Mouse (Mus musculus) G1E (cell line): ENCODE results near the gene Fitm2. TPM values are rescaled to one million over a fixed set of nuclear protein-coding genes. Genes with fewer than 3 reads are reported as not detected.
A peak's percentile ranks its signal among the peaks of the same experiment; 100 is the strongest.

Experiments
- ATAC-seq: 2 replicates; pipeline ENCODE4 v1.8.0; 2016; ENCODE audit warnings: mild to moderate bottlenecking; ENCODE audit not compliant: insufficient number of reproducible peaks, poor library complexity, low FRiP score, severe bottlenecking; ENCODE audit errors: extremely low read depth
- DNase-seq: peaks from one replicate; pipeline ENCODE4 v3.0.0; 2012; ENCODE audit warnings: low spot score
- H3K27me3 ChIP-seq: 2 replicates; pipeline ENCODE4 v1.6.1; 2012; ENCODE audit warnings: mild to moderate bottlenecking, low read length, inconsistent platforms; ENCODE audit not compliant: insufficient read depth
- H3K36me3 ChIP-seq: replicated peaks from 2 replicates; pipeline ENCODE3; 2012; ENCODE audit warnings: mild to moderate bottlenecking, inconsistent platforms
- H3K4me1 ChIP-seq: 2 replicates; pipeline ENCODE4 v1.6.1; 2012; ENCODE audit warnings: low read depth, low read length, inconsistent platforms, mixed read lengths; ENCODE audit not compliant: insufficient read depth
- H3K4me3 ChIP-seq: 2 replicates; pipeline ENCODE4 v1.5.1; 2012; ENCODE audit warnings: low read depth, mild to moderate bottlenecking, inconsistent platforms, low read length, moderate library complexity, mixed read lengths
- H3K9me3 ChIP-seq: replicated peaks from 2 replicates; pipeline ENCODE4 v1.6.1; 2012; ENCODE audit warnings: inconsistent platforms
- CTCF ChIP-seq: IDR thresholded peaks from 2 replicates; pipeline ENCODE4 v1.5.1; 2012; ENCODE audit warnings: low read depth, low read length, inconsistent platforms, mixed read lengths
- GATA1 ChIP-seq: IDR thresholded peaks from 2 replicates; pipeline ENCODE4 v1.6.1; 2012; ENCODE audit warnings: borderline replicate concordance, low read length, inconsistent platforms, mixed read lengths
- GATA2 ChIP-seq: IDR thresholded peaks from 2 replicates; pipeline ENCODE4 v1.6.1; 2012; ENCODE audit warnings: low read depth, low read length, inconsistent platforms, borderline replicate concordance
- POLR2AphosphoS5 ChIP-seq: IDR thresholded peaks from 2 replicates; pipeline ENCODE4 v1.6.1; 2012; ENCODE audit warnings: low read depth, low read length, inconsistent platforms; ENCODE audit not compliant: insufficient replicate concordance
- TAL1 ChIP-seq: conservative IDR thresholded peaks from 2 replicates; pipeline ENCODE4 v1.6.1; 2012; ENCODE audit warnings: low read depth, low read length, inconsistent platforms, mixed read lengths
- polyA plus RNA-seq: library from polyadenylated mRNA; stranded (reverse); fragments of >175 nt; gene quantifications from 2 replicates; pipeline ENCODE4 v1.2.3, GENCODE M21; 2012
- total RNA-seq, 2 experiments: library from RNA; stranded (forward) in 1 of 2; stranded (reverse) in 1 of 2; fragments of 200-1000 nt in 1 of 2; fragments of >200 nt in 1 of 2; fragmentation: Nextera tagmentation in 1 of 2; gene quantifications; 2 replicates each; pipeline ENCODE4 v1.2.3; 2014 to 2017

Gene Fitm2
- total and polyA plus RNA-seq, 3 experiments: 4.0 to 6.8 (median 4.8) TPM

DNA sequence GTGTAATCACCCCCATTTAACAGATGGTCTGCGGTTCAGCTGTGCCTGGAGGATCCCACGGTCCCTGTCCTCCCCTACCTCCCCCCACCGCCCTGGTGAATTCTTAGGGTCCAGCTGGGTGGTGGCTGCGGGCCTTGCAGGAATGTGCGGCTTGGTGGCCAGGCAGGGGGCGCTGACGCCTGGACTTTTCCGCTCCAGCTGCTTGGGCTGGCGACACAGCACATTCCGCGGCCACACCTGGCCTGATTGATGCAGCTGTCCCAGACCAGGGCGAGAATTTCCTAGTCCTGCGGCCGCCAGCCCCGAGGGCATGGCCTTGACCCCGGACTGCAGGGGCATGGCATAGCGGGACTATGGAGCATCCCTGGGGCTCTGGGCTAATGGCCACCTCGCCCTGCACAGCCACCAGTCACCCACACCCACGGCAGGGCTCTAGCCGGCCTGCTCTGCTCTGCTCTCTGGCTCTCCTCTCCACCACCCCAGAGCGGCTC is 9.2 kb upstream of the Fitm2 start:
- Histone ChIP-seq H3K4me3 (no peak overlapping the region), H3K4me1 (no peaks in the 10 kb centered on the region), H3K9me3 (no peaks in the 10 kb centered on the region), H3K36me3 (no peaks in the 10 kb centered on the region), H3K27me3 (peaks cover 22% of the 10 kb centered on the region)
- ATAC-seq (no peak), DNase-seq (no peak)
- no peak for TF ChIP-seq GATA2
- no peak for TF ChIP-seq POLR2AphosphoS5
- TF ChIP-seq TAL1: no peak
- TF ChIP-seq GATA1: no peak
- no peak for TF ChIP-seq CTCF

DNA sequence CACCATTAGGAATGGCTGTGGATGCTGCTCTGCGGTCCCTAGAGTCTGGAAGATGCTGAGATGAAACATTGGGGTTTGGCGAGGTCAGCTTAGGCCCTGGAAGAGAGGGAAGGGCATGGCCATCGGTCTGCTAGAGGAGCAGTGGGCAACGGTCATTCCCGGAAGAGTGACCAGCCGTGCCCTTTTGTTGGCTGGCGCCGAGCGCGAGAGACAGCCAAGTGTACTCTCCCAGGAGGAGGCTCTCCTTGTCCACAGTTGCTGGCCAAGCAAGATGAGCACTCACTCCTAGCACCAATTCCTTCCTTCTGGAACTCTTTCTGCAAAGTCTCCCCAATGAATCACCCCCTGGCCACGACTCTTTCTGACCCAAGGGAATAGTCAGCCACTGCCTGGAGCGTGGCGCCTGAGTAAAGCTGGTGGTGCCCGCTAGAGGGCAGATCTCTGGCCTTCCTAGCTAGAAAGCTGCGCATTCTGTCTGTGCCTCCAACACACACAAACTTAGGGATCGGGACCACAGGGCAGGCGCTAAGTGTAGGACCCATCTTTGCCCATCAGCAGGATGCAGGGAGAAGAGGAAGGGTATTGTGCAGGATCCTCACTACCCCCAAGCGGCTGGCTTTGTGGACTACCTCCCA is 7.9 kb upstream of the Fitm2 start:
- DNase-seq: no peak
- H3K4me3 ChIP-seq: no peak overlapping the region

DNA sequence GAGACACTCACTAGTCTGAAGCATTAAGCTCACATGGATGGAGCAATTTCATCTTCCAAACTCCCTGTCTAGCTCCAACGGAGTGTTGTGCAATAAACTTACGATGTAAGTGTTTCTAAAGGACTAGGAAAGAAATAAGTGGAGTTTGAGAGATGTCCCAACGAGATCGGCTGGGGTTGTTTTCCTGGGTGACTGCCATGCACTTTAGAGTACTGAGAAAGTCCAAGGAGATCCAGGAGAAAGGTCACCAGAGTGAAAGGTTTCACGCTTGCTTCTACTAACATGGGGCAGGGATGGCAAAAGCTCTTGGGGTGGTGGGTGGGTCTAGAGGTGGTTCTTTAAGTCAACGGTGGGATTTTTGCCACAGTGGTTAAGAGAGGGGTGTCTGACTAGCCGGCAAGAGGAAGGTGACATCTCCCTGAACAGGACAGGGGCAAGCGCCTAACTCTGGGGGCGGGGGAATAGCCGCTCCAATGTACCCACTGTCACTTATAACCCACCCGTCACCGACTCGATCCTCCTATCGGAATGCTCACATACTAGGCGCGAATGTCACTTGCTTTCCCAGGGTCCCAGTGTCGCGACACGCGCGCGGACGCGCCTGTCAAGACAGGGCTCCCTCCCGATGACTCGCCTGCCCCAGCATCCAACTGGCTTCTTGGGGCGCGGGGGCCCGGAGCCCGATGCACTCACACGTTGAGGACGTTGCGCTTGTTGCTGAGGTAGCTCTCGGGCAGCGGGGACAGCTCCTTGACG is 541 bp downstream of the Fitm2 start:
- H3K9me3 ChIP-seq: no peaks in the 10 kb centered on the region
- DNase-seq: peak; percentile 79
- peaks cover 8% of the 10 kb centered on the region for H3K4me1 ChIP-seq
- peaks cover 36% of the 10 kb centered on the region for H3K36me3 ChIP-seq
- TF ChIP-seq TAL1: no peak
- no peaks in the 10 kb centered on the region for H3K27me3 ChIP-seq
- peak overlapping the region; percentile 81 for H3K4me3 ChIP-seq
- ATAC-seq: peak; percentile 62

More for the DNA sequence above, 7.9 kb upstream of the Fitm2 start:
- TF ChIP-seq GATA1 (no peak), CTCF (no peak), GATA2 (no peak), TAL1 (no peak), POLR2AphosphoS5 (no peak)
- Histone ChIP-seq H3K36me3 (no peaks in the 10 kb centered on the region), H3K27me3 (peaks cover 17% of the 10 kb centered on the region), H3K4me1 (no peaks in the 10 kb centered on the region), H3K9me3 (no peaks in the 10 kb centered on the region)
- no peak for ATAC-seq

DNA sequence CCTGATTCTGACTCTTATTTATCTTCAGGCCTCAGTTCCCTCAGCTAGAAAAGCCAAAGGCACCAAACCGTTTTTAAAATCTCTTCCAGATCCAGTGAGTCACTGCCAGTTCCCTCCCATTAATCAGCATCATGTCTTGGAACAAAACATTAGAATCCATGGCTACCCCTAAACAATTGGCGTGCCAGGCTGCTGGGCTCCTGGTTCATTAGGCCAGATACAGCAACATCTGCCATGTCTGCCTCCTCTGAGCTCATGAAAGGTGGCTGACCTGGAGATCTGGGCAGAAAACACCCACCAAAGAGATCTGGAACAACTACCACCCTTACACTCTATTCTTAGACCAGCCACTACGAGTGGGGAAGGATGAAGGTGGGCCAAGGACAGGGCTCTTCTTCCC is 1.3 kb downstream of the Fitm2 start:
- DNase-seq (peak; percentile 5), ATAC-seq (no peak)
- Histone ChIP-seq H3K4me3 (peak overlapping the region; percentile 81; the same call in 1 of the 2 replicates), H3K9me3 (no peaks in the 10 kb centered on the region), H3K36me3 (peaks cover 43% of the 10 kb centered on the region), H3K4me1 (peaks cover 11% of the 10 kb centered on the region), H3K27me3 (no peaks in the 10 kb centered on the region)
- no peak for TF ChIP-seq CTCF
- TF ChIP-seq POLR2AphosphoS5: no peak
- no peak for TF ChIP-seq TAL1
- TF ChIP-seq GATA1: no peak
- TF ChIP-seq GATA2: no peak

DNA sequence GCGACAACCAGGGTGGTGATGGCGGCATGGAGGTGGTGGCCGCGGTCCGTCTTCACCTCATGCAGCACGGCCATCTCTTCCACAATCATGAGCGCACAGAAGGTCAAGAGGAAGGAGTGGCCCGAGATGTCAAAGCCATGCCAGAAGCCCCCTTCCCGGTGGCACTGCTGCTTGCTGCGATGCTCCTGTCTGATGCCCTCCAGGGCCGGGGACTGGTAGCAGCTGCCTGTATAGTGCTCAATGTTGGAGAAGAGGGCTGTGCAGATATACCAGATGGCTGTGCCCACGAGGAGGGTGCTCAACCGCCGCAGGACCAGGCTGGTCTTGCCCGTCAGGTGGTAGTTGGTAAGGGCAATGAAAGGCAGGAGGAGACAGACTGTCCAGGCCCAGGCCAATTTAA is 2.7 kb downstream of the Fitm2 start:
- no peaks in the 10 kb centered on the region for H3K9me3 ChIP-seq
- H3K4me3 ChIP-seq: no peak overlapping the region
- DNase-seq: no peak
- no peaks in the 10 kb centered on the region for H3K27me3 ChIP-seq
- TF ChIP-seq TAL1: no peak
- TF ChIP-seq GATA2: no peak
- no peak for TF ChIP-seq CTCF
- TF ChIP-seq GATA1: no peak
- no peak for TF ChIP-seq POLR2AphosphoS5
- peaks cover 58% of the 10 kb centered on the region for H3K36me3 ChIP-seq
- peaks cover 11% of the 10 kb centered on the region for H3K4me1 ChIP-seq
- ATAC-seq: no peak

DNA sequence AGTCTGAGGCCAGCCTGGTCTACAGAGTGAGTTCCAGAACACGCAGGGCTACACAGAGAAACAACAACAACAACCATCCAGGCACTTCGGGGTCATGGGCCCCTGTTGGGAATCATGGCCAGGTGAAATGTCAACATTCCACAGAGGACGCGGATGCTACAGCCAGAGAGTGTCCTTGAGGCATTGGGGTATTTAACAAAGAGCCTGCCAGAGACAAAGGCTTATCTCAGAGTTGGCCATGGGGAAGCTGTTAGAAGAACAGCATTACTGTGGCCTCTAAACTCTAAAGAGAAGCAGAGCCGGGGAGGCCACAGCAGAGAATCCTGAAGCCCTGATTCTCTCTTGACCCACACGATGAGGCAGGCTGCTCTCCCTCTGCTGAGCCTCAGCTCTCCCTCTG is 3.6 kb downstream of the Fitm2 start:
- H3K4me1 ChIP-seq: peaks cover 11% of the 10 kb centered on the region
- H3K27me3 ChIP-seq: no peaks in the 10 kb centered on the region
- DNase-seq (no peak), ATAC-seq (no peak)
- H3K36me3 ChIP-seq: peaks cover 62% of the 10 kb centered on the region
- no peak for TF ChIP-seq GATA1
- no peak for TF ChIP-seq POLR2AphosphoS5
- TF ChIP-seq GATA2: no peak
- TF ChIP-seq CTCF: no peak
- H3K4me3 ChIP-seq: no peak overlapping the region
- H3K9me3 ChIP-seq: no peaks in the 10 kb centered on the region
